Mouse (Mus musculus) C2C12 (cell line): ENCODE data around the gene Nicn1.

Source experiments
- CEBPB ChIP-seq: IDR thresholded peaks from one replicate; pipeline ENCODE4 v1.6.1; 2011; ENCODE audit warnings: low read depth, mild to moderate bottlenecking, control low read depth, moderate library complexity
- CTCF ChIP-seq: IDR thresholded peaks from one replicate; pipeline ENCODE4 v1.5.1; 2011; ENCODE audit not compliant: control insufficient read depth, insufficient read depth, insufficient read length
- FOSL1 ChIP-seq: IDR thresholded peaks from one replicate; pipeline ENCODE4 v1.8.0; 2011; ENCODE audit warnings: mild to moderate bottlenecking, low read length; ENCODE audit not compliant: poor library complexity, insufficient read depth, severe bottlenecking
- MYOD1 ChIP-seq: IDR thresholded peaks from one replicate; pipeline ENCODE4 v1.6.1; 2011; ENCODE audit warnings: low read depth; ENCODE audit not compliant: control insufficient read depth, insufficient read length
- MYOG ChIP-seq: IDR thresholded peaks from one replicate; pipeline ENCODE4 v1.6.1; 2011; ENCODE audit not compliant: control insufficient read depth, insufficient read length; ENCODE audit errors: extremely low read depth
- USF1 ChIP-seq: IDR thresholded peaks from one replicate; pipeline ENCODE4 v1.6.1; 2011; ENCODE audit warnings: low read depth, mild to moderate bottlenecking, control low read depth, moderate library complexity

DNA sequence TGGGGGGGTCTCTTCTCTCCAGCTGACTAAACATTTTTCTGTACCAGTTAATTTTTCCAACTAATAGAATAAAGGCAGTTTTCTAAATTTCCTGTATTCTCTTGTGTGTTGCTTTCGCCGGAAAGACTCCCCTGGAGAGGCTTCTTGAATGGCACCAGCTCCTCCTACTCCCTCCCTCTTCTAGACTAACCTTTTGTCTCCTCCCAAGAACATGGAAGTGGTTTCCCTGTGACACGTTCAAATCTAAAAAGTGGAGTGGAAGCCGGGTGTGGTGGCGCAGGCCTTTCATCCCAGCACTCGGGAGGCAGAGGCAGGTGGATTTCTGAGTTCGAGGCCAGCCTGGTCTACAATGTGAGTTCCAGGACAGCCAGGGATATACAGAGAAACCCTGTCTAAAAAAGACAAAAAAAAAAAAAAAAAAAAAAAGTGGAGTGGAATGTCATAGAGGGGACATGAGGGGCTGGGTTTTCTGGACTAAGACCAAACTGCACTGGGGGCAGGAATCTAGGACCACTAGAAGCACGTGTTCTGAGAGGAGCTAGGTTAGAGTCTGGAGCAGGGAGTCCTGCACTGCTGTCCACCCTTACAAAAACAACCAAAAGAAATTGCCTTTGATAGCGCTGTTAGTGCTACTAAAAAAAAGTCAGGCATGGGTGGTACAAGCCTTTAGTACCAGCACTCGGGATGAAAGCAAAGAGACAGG lies 47.8 kb downstream of the Nicn1 start:
- TF ChIP-seq CTCF, result no peak
- TF ChIP-seq MYOD1, result no peak
- TF ChIP-seq FOSL1, result no peak
- TF ChIP-seq MYOG, result no peak
- no peak for TF ChIP-seq USF1
- no peak for TF ChIP-seq CEBPB
